Mouse (Mus musculus) forebrain, postnatal 0 days (tissue): ENCODE results near the gene Foxd4. TPM values are rescaled to one million over a fixed set of nuclear protein-coding genes. Genes with fewer than 3 reads are reported as not detected.

Experiments
- ATAC-seq: fragments of 200-750 bp; cut with Nextera tagmentation; 2 replicates; pipeline ENCODE4 v1.8.0; 2017; ENCODE audit warnings: mild to moderate bottlenecking, moderate library complexity
- DNase-seq: peaks from one replicate; pipeline ENCODE4 v3.0.0-alpha.2; 2015
- H3K27ac ChIP-seq: fragments of 300-500 bp; sonication (generic); 2 replicates; pipeline ENCODE4 v1.5.1; 2014; ENCODE audit warnings: low read depth, mild to moderate bottlenecking, antibody characterized with exemption, low read length, moderate library complexity, mixed read lengths
- H3K27me3 ChIP-seq: fragments of 300-500 bp; sonication (generic); 2 replicates; pipeline ENCODE4 v1.6.1; 2014; ENCODE audit warnings: mild to moderate bottlenecking, low read length, mixed read lengths; ENCODE audit not compliant: insufficient read depth
- H3K36me3 ChIP-seq: fragments of 300-500 bp; sonication (generic); 2 replicates; pipeline ENCODE4 v1.6.1; 2014; ENCODE audit warnings: mild to moderate bottlenecking, moderate library complexity; ENCODE audit not compliant: insufficient read depth
- H3K4me1 ChIP-seq: fragments of 300-500 bp; sonication (generic); 2 replicates; pipeline ENCODE4 v1.6.1; 2014; ENCODE audit warnings: antibody characterized with exemption; ENCODE audit not compliant: insufficient read depth
- H3K4me2 ChIP-seq: fragments of 300-500 bp; sonication (generic); 2 replicates; pipeline ENCODE4 v1.6.1; 2014; ENCODE audit warnings: low read depth, mild to moderate bottlenecking, moderate library complexity
- H3K4me3 ChIP-seq: fragments of 300-500 bp; sonication (generic); 2 replicates; pipeline ENCODE4 v1.5.1; 2014; ENCODE audit warnings: low read depth, low read length, mixed read lengths
- H3K9ac ChIP-seq: fragments of 300-500 bp; sonication (generic); 2 replicates; pipeline ENCODE4 v1.6.1; 2014; ENCODE audit warnings: mild to moderate bottlenecking
- H3K9me3 ChIP-seq: fragments of 300-500 bp; sonication (generic); 2 replicates; pipeline ENCODE4 v1.6.1; 2016; ENCODE audit warnings: low read length
- CTCF ChIP-seq: sonication (generic); IDR thresholded peaks from 2 replicates; pipeline ENCODE4 v1.5.1; 2016; ENCODE audit warnings: antibody characterized with exemption, control low read depth, low read depth
- WGBS: fragments of 180-500 bp; shearing (Covaris S2); extraction: QIAGEN DNeasy Blood & Tissue Kit; methylation state at CpG from one replicate; pipeline ENCODE4 v1.1.7; 2014; 5-methylcytosine and 5-hydroxymethylcytosine counted together
- polyA plus RNA-seq: library from polyadenylated mRNA; unstranded; fragments of >200 nt; fragmentation: Nextera tagmentation; extraction: Ambion mirVana; gene quantifications from 2 replicates; pipeline ENCODE4 v1.2.1, GENCODE M21; 2015
- total RNA-seq: library from RNA; depleted of rRNA; stranded (reverse); fragments of >200 nt; gene quantifications from 2 replicates; pipeline ENCODE4 v1.2.3, GENCODE M21; 2014

Gene Foxd4
- total and polyA plus RNA-seq, 2 experiments from 2014 or later, result not detected

- Histone ChIP-seq H3K4me2 (no peak overlapping the region), H3K27me3 (peaks cover 10% of the 10 kb centered on the region), H3K9ac (no peak overlapping the region), H3K27ac (no peak overlapping the region), H3K4me1 (no peaks in the 10 kb centered on the region), H3K4me3 (no peak overlapping the region), H3K9me3 (no peaks in the 10 kb centered on the region), H3K36me3 (no peaks in the 10 kb centered on the region)
- DNase-seq, result no peak
- TF ChIP-seq CTCF, result no peak
- 87% methylated on average over 3 of the region's 6 CpGs for WGBS
- ATAC-seq, result no peak
Measured at GRCm38 (mm10) chr19:24907655-24908054, 6.7 kb upstream of the Foxd4 start.

GRCm38 (mm10) chr19:24902821-24903220 is 1.8 kb upstream of the Foxd4 start:
- WGBS, result 47% methylated on average over 2 of the region's 2 CpGs
- ATAC-seq, result no peak

GRCm38 (mm10) chr19:24902256-24902655 is 1.3 kb upstream of the Foxd4 start:
- DNase-seq (no peak), ATAC-seq (no peak)
- no peak overlapping the region for H3K27ac ChIP-seq
- no peak for TF ChIP-seq CTCF
- H3K4me3 ChIP-seq, result no peak overlapping the region
- 0 out of 2 replicates have a peak, but pooled peaks cover 2% of the 10 kb centered on the region for H3K4me1 ChIP-seq
- no peak overlapping the region for H3K4me2 ChIP-seq
- no peaks in the 10 kb centered on the region for H3K36me3 ChIP-seq
- no peaks in the 10 kb centered on the region for H3K9me3 ChIP-seq
- WGBS, result 10% methylated on average over 2 of the region's 2 CpGs
- H3K27me3 ChIP-seq, result peaks cover 40% of the 10 kb centered on the region
- H3K9ac ChIP-seq, result no peak overlapping the region

More at GRCm38 (mm10) chr19:24902821-24903220, 1.8 kb upstream of the Foxd4 start:
- Histone ChIP-seq H3K4me2 (no peak overlapping the region), H3K9me3 (no peaks in the 10 kb centered on the region), H3K9ac (no peak overlapping the region), H3K27ac (no peak overlapping the region), H3K4me3 (no peak overlapping the region), H3K36me3 (no peaks in the 10 kb centered on the region), H3K27me3 (peaks cover 34% of the 10 kb centered on the region), H3K4me1 (no peaks in the 10 kb centered on the region)
- TF ChIP-seq CTCF, result no peak
- no peak for DNase-seq

GRCm38 (mm10) chr19:24901666-24902065 is 669 bp upstream of the Foxd4 start:
- no peak overlapping the region for H3K4me3 ChIP-seq
- TF ChIP-seq CTCF, result no peak
- no peak for ATAC-seq

GRCm38 (mm10) chr19:24899578-24900544 is 1.1 kb downstream of the Foxd4 start:
- Histone ChIP-seq H3K4me3 (peak overlapping the region; percentile 32), H3K9ac (no peak overlapping the region), H3K27me3 (peaks cover 49% of the 10 kb centered on the region), H3K4me2 (peak overlapping the region; percentile 58), H3K4me1 (0 out of 2 replicates have a peak, but pooled peaks cover 3% of the 10 kb centered on the region), H3K27ac (no peak overlapping the region), H3K9me3 (no peaks in the 10 kb centered on the region), H3K36me3 (no peaks in the 10 kb centered on the region)
- peak; percentile 35 for DNase-seq
- ATAC-seq, result peak; percentile 58
- WGBS, result 2% methylated on average over 77 of the region's 84 CpGs
- no peak for TF ChIP-seq CTCF

More at GRCm38 (mm10) chr19:24901666-24902065, 669 bp upstream of the Foxd4 start:
- Histone ChIP-seq H3K27ac (no peak overlapping the region), H3K36me3 (no peaks in the 10 kb centered on the region), H3K9ac (no peak overlapping the region), H3K4me2 (no peak overlapping the region), H3K9me3 (no peaks in the 10 kb centered on the region), H3K4me1 (0 out of 2 replicates have a peak, but pooled peaks cover 3% of the 10 kb centered on the region), H3K27me3 (peaks cover 45% of the 10 kb centered on the region)
- WGBS, result 6% methylated on average over 3 of the region's 3 CpGs
- no peak for DNase-seq

GRCm38 (mm10) chr19:24898737-24899577 is 2.0 kb downstream of the Foxd4 start:
- TF ChIP-seq CTCF, result no peak
- 0 out of 2 replicates have a peak, but pooled peaks cover 3% of the 10 kb centered on the region for H3K4me1 ChIP-seq
- 2% methylated on average over 34 of the region's 34 CpGs for WGBS

More at GRCm38 (mm10) chr19:24898737-24899577, 2.0 kb downstream of the Foxd4 start:
- H3K9ac ChIP-seq, result no peak overlapping the region
- H3K4me2 ChIP-seq, result peak overlapping the region; percentile 58
- no peak overlapping the region for H3K27ac ChIP-seq
- peak; percentile 76 for DNase-seq
- no peak for ATAC-seq
- no peaks in the 10 kb centered on the region for H3K9me3 ChIP-seq
- peaks cover 49% of the 10 kb centered on the region for H3K27me3 ChIP-seq
- H3K36me3 ChIP-seq, result no peaks in the 10 kb centered on the region
- H3K4me3 ChIP-seq, result peak overlapping the region; percentile 32; the same call in 1 of the 2 replicates
